Mouse (Mus musculus): ENCODE measurements around the gene Gsc. TPM values are rescaled to one million over a fixed set of nuclear protein-coding genes. Genes with fewer than 3 reads are reported as not detected.

The Gsc gene
- polyA plus RNA-seq (2016; fragmentation: Nextera tagmentation; extraction: Ambion mirVana): 0.30 and 0.31 TPM in 2 replicates

DNA sequence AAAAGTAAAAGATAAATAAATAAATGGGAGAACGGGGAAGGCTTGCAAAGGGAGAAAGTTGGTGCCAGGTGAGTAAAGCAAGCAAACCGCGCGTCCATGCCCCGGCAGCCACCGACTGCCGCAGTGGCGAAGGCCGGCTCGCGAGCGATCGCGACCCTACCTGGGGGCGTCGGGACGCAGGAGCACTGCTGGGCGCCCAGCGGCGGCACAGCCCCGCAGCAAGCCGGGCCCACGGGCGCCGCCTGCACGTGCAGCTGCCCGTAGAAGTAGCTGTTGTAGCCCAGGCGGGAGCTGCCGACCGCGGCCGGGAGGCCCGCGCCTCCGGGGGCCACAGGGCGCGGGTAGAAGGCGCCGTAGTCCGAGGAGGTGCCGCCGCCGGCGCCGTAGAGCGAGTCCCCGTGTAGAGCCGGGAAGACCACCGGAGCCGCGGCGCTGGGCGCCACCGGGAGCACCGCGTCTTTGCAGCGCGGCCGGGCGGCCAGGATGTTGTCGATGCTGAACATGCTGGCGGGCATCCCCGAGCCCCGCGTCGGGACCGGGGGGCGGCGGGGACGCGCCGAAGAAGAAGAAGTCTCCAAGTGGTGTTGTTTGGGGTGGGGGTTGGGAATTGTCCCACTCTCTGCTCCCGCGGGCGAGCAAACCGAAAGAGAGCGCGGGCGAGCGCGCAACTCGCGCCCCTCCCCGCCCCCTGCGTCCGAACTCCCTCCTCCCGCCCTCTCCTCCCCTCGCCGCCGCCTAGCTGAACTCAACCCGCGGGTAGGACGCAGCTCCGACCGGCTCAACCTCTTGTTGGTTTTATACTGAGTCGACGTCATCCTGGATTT is at the start of gene Gsc:
Gene Gsc (minus strand): TSS at position 730 of the 824 bp plus-strand sequence.
- Histone ChIP-seq H3K27me3 (replicated peaks) (peaks cover 63% of the 10 kb centered on the region), H3K4me3 (peak within 1 kb of the TSS; percentile 60), H3K36me3 (no peaks in the 10 kb centered on the region), H3K27ac (ENCODE audit: poor library complexity, severe bottlenecking) (no peak within 1 kb of the TSS), H3K9ac (peak within 1 kb of the TSS; percentile 49; the same call in 1 of the 2 replicates), H3K4me2 (peak within 1 kb of the TSS; percentile 94), H3K4me1 (replicated peaks) (peaks cover 31% of the 10 kb centered on the region), H3K9me3 (replicated peaks) (no peaks in the 10 kb centered on the region)
- under 1% methylated on average over 96 of the region's 97 CpGs for WGBS
- 0 out of 2 replicates have a peak, but pooled peaks have one; percentile 36 for ATAC-seq (ENCODE audit: insufficient number of reproducible peaks, low FRiP score)

DNA sequence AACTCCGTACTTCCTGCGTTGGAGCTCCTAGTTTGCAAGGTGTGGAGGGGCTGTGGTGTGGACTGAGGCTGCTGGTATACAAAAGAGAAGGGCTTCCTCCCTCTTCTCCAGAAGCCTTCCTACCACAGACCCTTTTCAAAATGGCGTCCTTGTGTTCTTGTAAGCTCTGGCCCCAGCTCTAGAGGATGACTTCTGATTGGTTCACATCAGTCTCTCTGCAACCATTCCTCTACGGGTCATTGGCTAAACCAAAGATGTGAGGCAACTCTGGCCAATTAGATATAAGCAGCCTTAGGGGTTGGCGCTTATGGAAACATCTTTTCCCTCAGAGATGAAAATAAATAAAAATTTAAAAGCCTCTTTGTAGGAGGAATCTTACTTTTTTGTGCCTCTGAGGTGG is 46.6 kb upstream of the Gsc start:
- Histone ChIP-seq H3K9me3 (replicated peaks) (0 out of 2 replicates have a peak, but pooled peaks cover 4% of the 10 kb centered on the region), H3K27ac (ENCODE audit: poor library complexity, severe bottlenecking) (no peak overlapping the region), H3K27me3 (replicated peaks) (no peaks in the 10 kb centered on the region), H3K4me1 (replicated peaks) (no peaks in the 10 kb centered on the region), H3K36me3 (no peaks in the 10 kb centered on the region), H3K4me2 (no peak overlapping the region), H3K9ac (no peak overlapping the region), H3K4me3 (no peak overlapping the region)
- 81% methylated on average over 5 of the region's 5 CpGs for WGBS
- no peak for ATAC-seq (ENCODE audit: insufficient number of reproducible peaks, low FRiP score)

DNA sequence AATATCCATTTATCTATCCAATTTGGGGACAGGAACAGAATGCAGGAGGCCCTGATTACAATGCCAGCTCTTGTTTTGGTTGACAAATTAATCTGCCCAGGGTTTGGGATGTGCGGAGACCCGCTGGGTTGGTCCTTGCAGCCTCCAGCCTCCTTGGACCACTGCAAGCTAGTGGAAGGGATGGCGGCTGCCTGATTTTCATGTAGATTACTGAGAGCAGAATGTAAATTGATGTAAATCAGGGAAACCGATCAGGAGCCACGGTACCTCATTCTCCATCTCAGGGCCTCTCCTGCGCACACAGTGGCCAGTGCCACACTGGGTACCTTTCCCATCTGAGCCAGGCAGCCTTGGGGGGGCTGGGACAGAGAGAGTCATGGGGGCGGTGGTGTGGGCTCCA is 34.8 kb upstream of the Gsc start:
- H3K27ac ChIP-seq (ENCODE audit: poor library complexity, severe bottlenecking): no peak overlapping the region
- H3K4me2 ChIP-seq: no peak overlapping the region
- H3K4me3 ChIP-seq: no peak overlapping the region
- ATAC-seq (ENCODE audit: insufficient number of reproducible peaks, low FRiP score): no peak
- H3K9me3 ChIP-seq (replicated peaks): no peaks in the 10 kb centered on the region
- H3K27me3 ChIP-seq (replicated peaks): peaks cover 48% of the 10 kb centered on the region
- no peaks in the 10 kb centered on the region for H3K36me3 ChIP-seq
- H3K9ac ChIP-seq: no peak overlapping the region
- WGBS: 56% methylated on average over 7 of the region's 7 CpGs
- H3K4me1 ChIP-seq (replicated peaks): no peaks in the 10 kb centered on the region

DNA sequence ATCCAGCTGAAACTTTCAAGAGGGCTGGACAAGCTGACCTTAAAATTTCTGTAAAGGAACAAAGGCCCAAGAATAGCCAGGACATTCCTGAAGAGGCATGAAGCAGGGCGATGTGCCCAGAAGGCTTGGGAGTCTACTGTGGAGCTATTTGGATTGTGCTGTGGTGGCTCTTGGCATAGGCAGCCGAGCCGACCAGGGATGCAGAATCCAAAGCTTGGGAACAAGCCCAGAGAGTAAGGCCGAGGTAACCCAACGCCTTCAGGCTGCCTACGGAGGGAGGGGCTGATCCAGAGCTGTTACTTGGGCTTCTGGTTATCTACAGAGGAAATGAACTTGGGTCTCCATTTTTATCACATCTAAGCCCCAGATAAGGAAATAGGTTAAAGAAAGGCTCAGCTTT is 18.9 kb upstream of the Gsc start:
- H3K9me3 ChIP-seq (replicated peaks): no peaks in the 10 kb centered on the region
- no peak overlapping the region for H3K4me3 ChIP-seq
- H3K36me3 ChIP-seq: no peaks in the 10 kb centered on the region
- no peak overlapping the region for H3K27ac ChIP-seq (ENCODE audit: poor library complexity, severe bottlenecking)
- no peak overlapping the region for H3K4me2 ChIP-seq
- no peak for ATAC-seq (ENCODE audit: insufficient number of reproducible peaks, low FRiP score)
- 22% methylated on average over 6 of the region's 6 CpGs for WGBS
- peaks cover 26% of the 10 kb centered on the region for H3K27me3 ChIP-seq (replicated peaks)
- H3K4me1 ChIP-seq (replicated peaks): 0 out of 2 replicates have a peak, but pooled peaks cover 3% of the 10 kb centered on the region
- no peak overlapping the region for H3K9ac ChIP-seq

DNA sequence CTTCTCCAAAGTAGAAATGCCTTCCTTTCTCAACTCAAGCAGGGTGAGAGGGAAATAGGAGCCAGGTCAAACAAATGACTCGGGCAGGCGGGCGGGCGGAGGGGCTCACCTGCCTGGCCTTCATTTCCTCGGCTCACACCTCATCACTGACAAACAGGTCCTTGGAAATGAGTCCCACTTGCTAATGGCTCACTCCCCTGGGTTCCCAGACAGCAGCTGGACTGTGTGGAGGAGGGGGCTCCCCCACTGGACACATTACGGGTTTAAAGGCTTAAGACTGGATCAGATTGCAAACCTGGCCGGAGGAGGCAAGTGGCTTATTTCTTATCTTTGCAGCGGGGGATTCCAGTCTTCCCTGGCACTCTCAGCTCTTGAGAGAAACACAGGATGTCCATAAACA is 13.1 kb upstream of the Gsc start:
- Histone ChIP-seq H3K4me3 (no peak overlapping the region), H3K4me2 (no peak overlapping the region), H3K9me3 (replicated peaks) (0 out of 2 replicates have a peak, but pooled peaks cover 2% of the 10 kb centered on the region), H3K4me1 (replicated peaks) (no peaks in the 10 kb centered on the region), H3K9ac (no peak overlapping the region), H3K27me3 (replicated peaks) (peaks cover 61% of the 10 kb centered on the region), H3K36me3 (no peaks in the 10 kb centered on the region), H3K27ac (ENCODE audit: poor library complexity, severe bottlenecking) (no peak overlapping the region)
- no peak for ATAC-seq (ENCODE audit: insufficient number of reproducible peaks, low FRiP score)
- WGBS: 21% methylated on average over 8 of the region's 8 CpGs

DNA sequence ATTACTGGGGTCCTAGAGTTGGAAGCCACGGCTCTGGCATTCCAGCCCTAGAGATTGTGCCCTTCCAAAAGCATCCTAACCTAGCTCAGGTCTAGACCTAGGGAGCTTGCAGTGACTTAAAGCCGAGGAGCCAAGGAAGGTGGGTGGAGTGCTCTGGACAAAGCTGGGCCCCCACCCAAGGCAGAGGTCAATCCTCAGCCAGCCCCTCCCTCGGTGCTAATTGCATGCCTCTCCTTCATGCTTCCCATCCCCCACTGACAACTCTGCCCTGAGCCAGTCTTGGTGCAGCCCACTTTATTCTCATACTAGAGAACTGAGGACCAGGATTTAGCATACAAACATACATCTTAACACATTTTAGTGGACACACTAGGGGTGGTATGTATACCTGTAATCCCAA is 12.0 kb upstream of the Gsc start:
- ATAC-seq (ENCODE audit: insufficient number of reproducible peaks, low FRiP score): no peak
- WGBS: 25% methylated on average over 3 of the region's 3 CpGs
- Histone ChIP-seq H3K27me3 (replicated peaks) (peaks cover 63% of the 10 kb centered on the region), H3K27ac (ENCODE audit: poor library complexity, severe bottlenecking) (no peak overlapping the region), H3K4me2 (no peak overlapping the region), H3K4me1 (replicated peaks) (no peaks in the 10 kb centered on the region), H3K9me3 (replicated peaks) (0 out of 2 replicates have a peak, but pooled peaks cover 2% of the 10 kb centered on the region), H3K4me3 (no peak overlapping the region), H3K36me3 (no peaks in the 10 kb centered on the region), H3K9ac (no peak overlapping the region)

DNA sequence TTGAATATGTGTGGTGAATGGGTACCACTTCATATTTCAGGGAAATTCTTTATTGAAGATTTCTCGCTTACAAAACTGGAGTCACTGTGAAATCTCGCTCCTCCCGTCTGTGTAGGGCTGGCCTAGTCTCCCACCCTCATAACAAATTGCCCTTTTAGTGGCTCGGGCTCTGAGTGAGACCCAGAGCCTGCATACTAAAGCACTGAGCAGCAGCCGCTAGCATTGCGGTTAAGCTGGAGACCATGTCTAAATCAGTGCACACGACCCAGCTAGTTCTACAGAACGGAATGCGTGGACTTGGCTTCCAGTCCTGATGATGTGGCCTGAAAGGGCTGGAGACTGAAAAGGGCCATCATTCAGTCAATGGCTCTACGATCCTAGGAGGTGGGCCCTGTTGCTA is 7.9 kb upstream of the Gsc start:
- Histone ChIP-seq H3K4me1 (replicated peaks) (no peaks in the 10 kb centered on the region), H3K27me3 (replicated peaks) (peaks cover 73% of the 10 kb centered on the region), H3K9ac (no peak overlapping the region), H3K9me3 (replicated peaks) (0 out of 2 replicates have a peak, but pooled peaks cover 2% of the 10 kb centered on the region), H3K4me3 (no peak overlapping the region), H3K36me3 (no peaks in the 10 kb centered on the region), H3K27ac (ENCODE audit: poor library complexity, severe bottlenecking) (no peak overlapping the region), H3K4me2 (no peak overlapping the region)
- ATAC-seq (ENCODE audit: insufficient number of reproducible peaks, low FRiP score): no peak
- 76% methylated on average over 10 of the region's 10 CpGs for WGBS

DNA sequence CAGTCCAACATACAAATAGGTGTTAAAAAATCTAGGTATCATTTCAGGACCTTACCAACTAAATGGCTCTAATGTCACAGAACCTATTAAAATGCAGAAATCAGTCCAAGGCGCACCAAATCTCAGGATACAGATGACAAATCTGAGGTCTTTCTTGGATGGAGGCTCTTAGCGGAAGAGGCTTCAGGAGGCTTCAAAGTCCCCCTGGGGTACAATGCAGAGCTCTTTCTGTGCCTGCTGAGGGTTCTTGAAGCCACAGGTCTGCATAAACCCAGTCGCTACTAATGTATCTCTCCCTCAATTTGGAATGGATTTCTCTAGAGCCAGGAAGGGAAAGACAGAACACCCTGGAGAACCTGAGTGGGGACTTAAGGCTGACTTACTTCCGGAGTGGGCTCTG is 5.1 kb upstream of the Gsc start:
- H3K4me2 ChIP-seq: no peak overlapping the region
- H3K27ac ChIP-seq (ENCODE audit: poor library complexity, severe bottlenecking): no peak overlapping the region
- no peak for ATAC-seq (ENCODE audit: insufficient number of reproducible peaks, low FRiP score)
- H3K27me3 ChIP-seq (replicated peaks): peaks cover 70% of the 10 kb centered on the region
- 0 out of 2 replicates have a peak, but pooled peaks cover 3% of the 10 kb centered on the region for H3K4me1 ChIP-seq (replicated peaks)
- 0 out of 2 replicates have a peak, but pooled peaks cover 2% of the 10 kb centered on the region for H3K9me3 ChIP-seq (replicated peaks)
- H3K4me3 ChIP-seq: no peak overlapping the region
- H3K36me3 ChIP-seq: no peaks in the 10 kb centered on the region
- 3% methylated on average over 4 of the region's 4 CpGs for WGBS
- no peak overlapping the region for H3K9ac ChIP-seq

DNA sequence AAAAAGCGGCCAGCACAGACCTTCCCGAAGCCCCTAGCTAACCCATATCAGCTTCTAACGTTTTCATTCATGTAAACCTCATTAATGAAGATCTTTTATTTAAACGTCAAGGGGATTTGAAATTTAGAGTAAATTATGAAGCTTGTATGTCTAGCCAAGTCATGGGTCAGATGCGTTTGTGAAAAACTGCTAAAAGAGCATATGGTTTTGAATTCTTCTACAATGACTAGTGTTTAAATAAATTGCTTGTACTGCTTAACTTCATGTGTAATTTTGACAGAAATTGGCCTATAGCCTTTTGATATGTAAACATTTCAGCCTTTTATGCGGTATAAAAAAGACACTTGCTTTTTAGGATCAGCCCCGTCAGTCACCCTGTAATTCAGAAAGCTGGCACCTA is 4.4 kb upstream of the Gsc start:
- 6% methylated on average over 7 of the region's 7 CpGs for WGBS
- no peak for ATAC-seq (ENCODE audit: insufficient number of reproducible peaks, low FRiP score)
- H3K4me2 ChIP-seq: no peak overlapping the region
- H3K4me3 ChIP-seq: no peak overlapping the region
- peaks cover 6% of the 10 kb centered on the region; the same call in 1 of the 2 replicates for H3K4me1 ChIP-seq (replicated peaks)
- H3K27me3 ChIP-seq (replicated peaks): peaks cover 69% of the 10 kb centered on the region
- no peak overlapping the region for H3K9ac ChIP-seq
- H3K9me3 ChIP-seq (replicated peaks): 0 out of 2 replicates have a peak, but pooled peaks cover 2% of the 10 kb centered on the region
- H3K36me3 ChIP-seq: no peaks in the 10 kb centered on the region
- no peak overlapping the region for H3K27ac ChIP-seq (ENCODE audit: poor library complexity, severe bottlenecking)

DNA sequence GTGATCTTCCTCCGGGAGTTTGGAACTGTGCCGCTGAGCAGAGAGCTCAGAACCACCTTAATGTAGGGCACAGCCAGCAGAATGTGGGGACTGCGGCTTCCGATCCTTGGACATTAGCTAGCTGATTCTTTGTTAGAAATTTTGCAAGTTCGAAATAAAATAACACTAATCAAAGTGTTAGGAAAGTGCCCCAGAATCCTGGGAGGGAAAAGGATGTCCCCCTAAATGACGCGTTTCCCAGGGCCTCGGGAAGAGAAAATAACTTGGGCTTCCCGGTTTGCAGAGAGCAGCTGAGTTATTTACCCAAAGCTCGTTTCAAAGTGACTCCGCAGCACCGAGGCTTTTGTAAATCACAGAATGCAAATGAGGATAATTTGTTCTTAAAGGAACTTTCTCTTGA is 3.9 kb upstream of the Gsc start:
- 0 out of 2 replicates have a peak, but pooled peaks cover 2% of the 10 kb centered on the region for H3K9me3 ChIP-seq (replicated peaks)
- no peaks in the 10 kb centered on the region for H3K36me3 ChIP-seq
- no peak overlapping the region for H3K27ac ChIP-seq (ENCODE audit: poor library complexity, severe bottlenecking)
- WGBS: 2% methylated on average over 12 of the region's 12 CpGs
- H3K4me1 ChIP-seq (replicated peaks): peaks cover 9% of the 10 kb centered on the region
- H3K4me3 ChIP-seq: no peak overlapping the region
- no peak overlapping the region for H3K9ac ChIP-seq
- peaks cover 69% of the 10 kb centered on the region for H3K27me3 ChIP-seq (replicated peaks)
- H3K4me2 ChIP-seq: no peak overlapping the region
- no peak for ATAC-seq (ENCODE audit: insufficient number of reproducible peaks, low FRiP score)

DNA sequence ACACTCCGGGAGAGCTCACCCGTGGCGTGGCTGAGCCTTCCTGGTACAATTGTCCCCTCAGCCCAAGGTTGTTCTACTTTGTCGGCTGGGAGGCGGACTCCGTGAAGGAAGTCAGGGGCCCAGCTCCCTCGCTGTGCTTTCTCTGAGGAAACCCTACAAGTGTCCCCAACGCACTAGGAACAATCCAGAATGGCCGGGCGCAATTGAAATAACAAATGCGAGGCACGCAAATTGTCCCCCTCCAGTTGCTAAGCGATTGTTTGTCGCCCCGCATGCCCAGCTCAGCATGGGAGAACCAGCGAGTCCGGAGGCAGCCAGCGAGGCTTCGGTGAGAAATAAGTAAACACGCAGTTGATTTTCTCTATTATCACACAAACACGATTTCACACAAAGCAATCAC is 2.8 kb upstream of the Gsc start:
- Histone ChIP-seq H3K4me3 (no peak overlapping the region), H3K9ac (no peak overlapping the region), H3K27me3 (replicated peaks) (peaks cover 72% of the 10 kb centered on the region), H3K4me2 (no peak overlapping the region), H3K36me3 (no peaks in the 10 kb centered on the region), H3K9me3 (replicated peaks) (no peaks in the 10 kb centered on the region), H3K27ac (ENCODE audit: poor library complexity, severe bottlenecking) (no peak overlapping the region), H3K4me1 (replicated peaks) (peaks cover 19% of the 10 kb centered on the region)
- ATAC-seq (ENCODE audit: insufficient number of reproducible peaks, low FRiP score): no peak
- under 1% methylated on average over 21 of the region's 21 CpGs for WGBS
